Mouse (Mus musculus): ENCODE results near the gene Ak4. TPM values are rescaled to one million over a fixed set of nuclear protein-coding genes. Genes with fewer than 3 reads are reported as not detected.
"Not testable (repeated sequence)": the region's sequence is repeated elsewhere in the genome, so short reads cannot be mapped to it uniquely, and the experiment has no call there.

The Ak4 gene
- total RNA-seq, 2 experiments from 2014 or later: 12.6 to 14.4 TPM

- intact Hi-C loops (cut with DNase I): no loop called here
- peak; percentile 24 to 30 for DNase-seq
These were observed 1.1 kb downstream of the Ak4 start for GRCm38 (mm10) chr4:101419911-101420880.

GRCm38 (mm10) chr4:101422996-101423395 is 3.9 kb downstream of the Ak4 start:
- intact Hi-C loops (cut with DNase I): no loop called here
- DNase-seq: no peak

- intact Hi-C loops (cut with DNase I): no loop called here
- DNase-seq: no peak
These were observed 4.5 kb downstream of the Ak4 start for GRCm38 (mm10) chr4:101423571-101423970.

GRCm38 (mm10) chr4:101424495-101424894 is 5.4 kb downstream of the Ak4 start:
- intact Hi-C loops (cut with DNase I): no loop called here
- DNase-seq: no peak

- no peak for DNase-seq
- intact Hi-C loops (cut with DNase I): loop anchor here (5.0 kb wide), 1 partner anchor 433 kb away; no protein-coding TSS in a partner anchor
These were observed 6.0 kb downstream of the Ak4 start for GRCm38 (mm10) chr4:101425119-101425518.

- DNase-seq: no peak
- intact Hi-C loops (cut with DNase I): loop anchor here (5.0 kb wide), 1 partner anchor 433 kb away; no protein-coding TSS in a partner anchor
These were observed 6.6 kb downstream of the Ak4 start for GRCm38 (mm10) chr4:101425666-101426065.

- no peak for DNase-seq
- intact Hi-C loops (cut with DNase I): loop anchor here (5.0 kb wide), 1 partner anchor 434 kb away; no protein-coding TSS in a partner anchor
These were observed 7.5 kb downstream of the Ak4 start for GRCm38 (mm10) chr4:101426566-101426965.

GRCm38 (mm10) chr4:101427886-101428680 is 9.0 kb downstream of the Ak4 start:
- intact Hi-C loops (cut with DNase I): loop anchor here (5.0 kb wide), 1 partner anchor 436 kb away; no protein-coding TSS in a partner anchor
- DNase-seq: no peak

- intact Hi-C loops (cut with DNase I): loop anchor here (5.0 kb wide), 1 partner anchor 437 kb away; no protein-coding TSS in a partner anchor
- no peak for DNase-seq
These were observed 10.0 kb downstream of the Ak4 start for GRCm38 (mm10) chr4:101429073-101429472.

- DNase-seq: no peak
- intact Hi-C loops (cut with DNase I): loop anchor here (5.0 kb wide), 1 partner anchor 438 kb away; no protein-coding TSS in a partner anchor
These were observed 10.9 kb downstream of the Ak4 start for GRCm38 (mm10) chr4:101430000-101430399.

GRCm38 (mm10) chr4:101436761-101437512 is 17.9 kb downstream of the Ak4 start:
- DNase-seq: peak; percentile 75 to 79
- intact Hi-C loops (cut with DNase I): no loop called here

GRCm38 (mm10) chr4:101438271-101438670 is 19.2 kb downstream of the Ak4 start:
- DNase-seq: peak; percentile 41 to 63
- intact Hi-C loops (cut with DNase I): no loop called here

- peak; percentile 69 to 82 for DNase-seq
- intact Hi-C loops (cut with DNase I): no loop called here
These were observed 20.8 kb downstream of the Ak4 start for GRCm38 (mm10) chr4:101439738-101440389.

- DNase-seq: no peak
- intact Hi-C loops (cut with DNase I): no loop called here
These were observed 23.7 kb downstream of the Ak4 start for GRCm38 (mm10) chr4:101442791-101443190.

- intact Hi-C loops (cut with DNase I): no loop called here
- DNase-seq: no peak
These were observed 24.4 kb downstream of the Ak4 start for GRCm38 (mm10) chr4:101443419-101443991.

- DNase-seq: no peak
- intact Hi-C loops (cut with DNase I): no loop called here
These were observed 26.6 kb downstream of the Ak4 start for GRCm38 (mm10) chr4:101445660-101446059.

GRCm38 (mm10) chr4:101446606-101447005 is 27.5 kb downstream of the Ak4 start:
- intact Hi-C loops (cut with DNase I); DNase-seq: not testable (repeated sequence)

GRCm38 (mm10) chr4:101448701-101449100 is 29.6 kb downstream of the Ak4 start:
- intact Hi-C loops (cut with DNase I): no loop called here
- no peak for DNase-seq

GRCm38 (mm10) chr4:101449344-101449743 is 30.3 kb downstream of the Ak4 start:
- no peak for DNase-seq
- intact Hi-C loops (cut with DNase I): no loop called here
